In the genomic region with DNA sequence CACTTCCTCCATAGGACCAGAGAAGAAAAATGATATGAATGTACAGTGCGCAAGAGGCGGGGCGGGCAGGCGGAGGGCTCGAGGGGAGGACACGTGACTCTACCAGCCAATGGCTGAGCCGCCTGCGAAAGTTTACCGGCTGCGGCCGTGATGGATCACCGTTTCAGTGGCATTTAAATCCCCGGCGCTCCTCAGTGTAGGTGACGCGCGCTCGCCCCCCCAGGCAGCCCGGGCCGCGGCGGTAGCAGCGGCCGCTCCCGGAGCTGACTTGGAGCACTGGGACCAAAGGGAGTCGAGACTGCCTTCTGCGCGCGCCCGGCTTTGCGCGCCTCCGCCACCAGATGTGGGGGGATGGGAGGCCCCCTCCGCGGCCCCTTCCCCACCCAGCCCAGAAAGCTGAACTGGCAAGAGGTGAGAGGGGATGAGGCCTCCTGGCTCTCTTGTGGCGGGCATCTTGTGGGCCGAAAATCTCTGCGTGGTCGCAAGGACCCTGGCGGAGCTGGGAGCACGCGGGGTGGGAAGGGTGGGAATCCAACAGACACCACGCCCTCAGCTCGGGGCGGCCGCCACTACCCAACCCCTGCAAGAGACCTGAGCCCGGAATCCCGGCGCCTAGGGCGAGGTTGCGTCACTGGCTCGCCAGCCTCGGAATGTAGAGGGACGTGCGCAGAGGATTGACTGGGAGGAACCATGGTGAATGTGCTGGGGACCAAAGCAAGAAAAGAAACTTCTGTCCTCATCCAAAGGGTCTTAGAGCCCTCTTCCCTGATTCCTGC, we compare ENCODE assay signal across 8 mouse cellular contexts. TPM values are rescaled to one million over a fixed set of nuclear protein-coding genes. Genes with fewer than 3 reads are reported as not detected.
DNase-seq lines count a peak whose midpoint lies in the region; ATAC-seq and TF ChIP-seq lines count a peak whose summit lies in the region.

A gene (minus strand): TSS at position 42 of the 776 bp plus-strand sequence.

- 0 out of 2 replicates have a peak within 1 kb of the TSS, but pooled peaks have one; percentile 8 for H3K9ac ChIP-seq in forebrain, embryonic 11.5 days (ENCODE audit: low read length)
- H3K9ac ChIP-seq in limb, embryonic 12.5 days (replicated peaks) = peak within 1 kb of the TSS; percentile 64
- peak within 1 kb of the TSS; percentile 43 for H3K9ac ChIP-seq in midbrain, embryonic 12.5 days (replicated peaks)

- TF ChIP-seq POLR2A in testis, adult 2 months (IDR thresholded peaks at IDR 0.05; ENCODE audit: control insufficient read depth, low read depth, low read length) = no peak

- TF ChIP-seq CTCF in testis, adult 2 months (IDR thresholded peaks at IDR 0.05; ENCODE audit: control insufficient read depth, insufficient read depth, insufficient replicate concordance, low read depth, low read length) = no peak

- H3K27me3 ChIP-seq in forebrain, embryonic 11.5 days (ENCODE audit: control insufficient read depth, insufficient read depth, low read length) = peaks cover 96% of the 10 kb centered on the region
- peaks cover 82% of the 10 kb centered on the region for H3K27me3 ChIP-seq in limb, embryonic 12.5 days
- peaks cover 97% of the 10 kb centered on the region for H3K27me3 ChIP-seq in midbrain, embryonic 12.5 days
- H3K27me3 ChIP-seq in testis, adult 2 months (ENCODE audit: control insufficient read depth, insufficient read depth, low read length) = peaks cover 7% of the 10 kb centered on the region; the same call in 1 of the 2 replicates

- peak within 1 kb of the TSS; percentile 99 for H3K4me2 ChIP-seq in forebrain, embryonic 11.5 days (ENCODE audit: low read depth, low read length, severe bottlenecking)
- H3K4me2 ChIP-seq in limb, embryonic 12.5 days = peak within 1 kb of the TSS; percentile 100
- H3K4me2 ChIP-seq in midbrain, embryonic 12.5 days (replicated peaks) = peak within 1 kb of the TSS; percentile 97

- peak within 1 kb of the TSS; percentile 52 for H3K4me3 ChIP-seq in forebrain, embryonic 11.5 days (ENCODE audit: low read depth, low read length)
- H3K4me3 ChIP-seq in limb, embryonic 12.5 days (replicated peaks) = peak within 1 kb of the TSS; percentile 71
- H3K4me3 ChIP-seq in midbrain, embryonic 12.5 days = peak within 1 kb of the TSS; percentile 53
- peak within 1 kb of the TSS; percentile 69 for H3K4me3 ChIP-seq in testis, adult 2 months (ENCODE audit: control insufficient read depth, low read depth, low read length)

- peaks cover 9% of the 10 kb centered on the region for H3K4me1 ChIP-seq in forebrain, embryonic 11.5 days (replicated peaks; ENCODE audit: control insufficient read depth, insufficient read depth, low read length)
- peaks cover 39% of the 10 kb centered on the region for H3K4me1 ChIP-seq in limb, embryonic 12.5 days (replicated peaks)
- H3K4me1 ChIP-seq in midbrain, embryonic 12.5 days = peaks cover 18% of the 10 kb centered on the region
- peaks cover 29% of the 10 kb centered on the region for H3K4me1 ChIP-seq in testis, adult 2 months (ENCODE audit: control insufficient read depth, insufficient read depth, low read length)

- no peaks in the 10 kb centered on the region for H3K36me3 ChIP-seq in forebrain, embryonic 11.5 days (ENCODE audit: control insufficient read depth, insufficient read depth, low read length)
- no peaks in the 10 kb centered on the region for H3K36me3 ChIP-seq in limb, embryonic 12.5 days
- no peaks in the 10 kb centered on the region for H3K36me3 ChIP-seq in midbrain, embryonic 12.5 days
- H3K36me3 ChIP-seq in testis, adult 2 months (ENCODE audit: control insufficient read depth, insufficient read depth, low read length) = no peaks in the 10 kb centered on the region

- no peak within 1 kb of the TSS for H3K27ac ChIP-seq in forebrain, embryonic 11.5 days (ENCODE audit: low read depth, low read length)
- peak within 1 kb of the TSS; percentile 66 for H3K27ac ChIP-seq in limb, embryonic 12.5 days
- H3K27ac ChIP-seq in midbrain, embryonic 12.5 days (replicated peaks) = no peak within 1 kb of the TSS
- H3K27ac ChIP-seq in testis, adult 2 months (ENCODE audit: control insufficient read depth, insufficient read depth, low read depth, low read length) = no peak within 1 kb of the TSS

- WGBS in forebrain, embryonic 11.5 days = under 1% methylated on average over 55 of the region's 55 CpGs
- under 1% methylated on average over 55 of the region's 55 CpGs for WGBS in limb, embryonic 12.5 days
- under 1% methylated on average over 55 of the region's 55 CpGs for WGBS in midbrain, embryonic 12.5 days

- peak; percentile 81 for ATAC-seq in forebrain, embryonic 11.5 days (replicated peaks; ENCODE audit: low FRiP score)
- peak; percentile 71 for ATAC-seq in limb, embryonic 12.5 days (ENCODE audit: insufficient number of reproducible peaks, insufficient read depth, low FRiP score, low TSS enrichment, low read depth)
- peak; percentile 49 for ATAC-seq in midbrain, embryonic 12.5 days (ENCODE audit: low FRiP score, low read depth)

- DNase-seq in urinary bladder, adult 18-20 months (ENCODE audit: low spot score in 2 of 2) = peak; percentile 64 to 74
- DNase-seq in urinary bladder, postnatal 10 days (ENCODE audit: low spot score) = no peak
- DNase-seq in forebrain, embryonic 11.5 days (ENCODE audit: low spot score) = peak; percentile 84
- DNase-seq in heart, postnatal 4 days = peak; percentile 71
- DNase-seq in left cerebral cortex, postnatal 25 days (ENCODE audit: low spot score in 2 of 2) = no peak

- intact Hi-C loops in left cerebral cortex, postnatal 25 days (cut with DNase I) = loop anchor here (5.0 kb wide), 1 partner anchor 151 kb away; no protein-coding TSS in a partner anchor

- H3K9me3 ChIP-seq in forebrain, embryonic 11.5 days (ENCODE audit: control insufficient read depth, low read length) = no peaks in the 10 kb centered on the region
- no peaks in the 10 kb centered on the region for H3K9me3 ChIP-seq in limb, embryonic 12.5 days
- H3K9me3 ChIP-seq in midbrain, embryonic 12.5 days = no peaks in the 10 kb centered on the region

RNA-seq across cellular contexts. Expression of the gene that starts here (rescaled TPM):
- 0.43 TPM in 1 of 2 replicates, not detected in the other for polyA plus RNA-seq in forebrain, embryonic 11.5 days (2014; fragmentation: Nextera tagmentation; extraction: Ambion mirVana)
- under 1 TPM; 0.19 to 0.23 TPM for total RNA-seq in heart, postnatal 4 days (2021)
- polyA plus RNA-seq in limb, embryonic 12.5 days (2016; fragmentation: Nextera tagmentation; extraction: Ambion mirVana) = 0.58 and 0.70 TPM in 2 replicates
- polyA plus RNA-seq in midbrain, embryonic 12.5 days (2016; fragmentation: Nextera tagmentation; extraction: Ambion mirVana) = 0.48 and 0.83 TPM in 2 replicates
- polyA plus RNA-seq in testis, adult 2 months (2012; rRNA removed) = 0.07 and 0.14 TPM in 2 replicates
- not detected for total RNA-seq in left cerebral cortex, postnatal 25 days (2021)

Comparison
In these comparisons a context has a peak if more than half of its experiments do, and no peak if none do; other contexts are left out.
1. DNase-seq: peak in urinary bladder, adult 18-20 months (2 of 2); none in urinary bladder, postnatal 10 days (single experiment) and left cerebral cortex, postnatal 25 days (0 of 2).
2. Peak in DNase-seq, ATAC-seq, H3K4me3 ChIP-seq, H3K9ac ChIP-seq and H3K4me2 ChIP-seq in forebrain, embryonic 11.5 days; RNA of the gene not detected or under 1 TPM.
3. Peak in DNase-seq in heart, postnatal 4 days; RNA of the gene not detected or under 1 TPM.
4. Peak in ATAC-seq, H3K4me3 ChIP-seq, H3K27ac ChIP-seq, H3K9ac ChIP-seq and H3K4me2 ChIP-seq in limb, embryonic 12.5 days; RNA of the gene not detected or under 1 TPM.
5. Peak in ATAC-seq, H3K4me3 ChIP-seq, H3K9ac ChIP-seq and H3K4me2 ChIP-seq in midbrain, embryonic 12.5 days; RNA of the gene not detected or under 1 TPM.
6. H3K9ac ChIP-seq: peak in every context shown above with its lines; median percentile 64 in limb, embryonic 12.5 days; 43 in midbrain, embryonic 12.5 days; 8 in forebrain, embryonic 11.5 days.
7. Peak in every context shown above with its lines, with median percentiles within 50 percentile points of each other: ATAC-seq, H3K4me2 ChIP-seq and H3K4me3 ChIP-seq.